Mouse (Mus musculus) embryonic facial prominence, embryonic 15.5 days (tissue): ENCODE measurements at regions not wholly inside any gene's neighbourhood (a gene's known extent, or its start where the extent isn't known, plus 50 kb on each side); places are given as distances from the start of the nearest gene placed in this dataset.

ENCODE experiments used
- ATAC-seq: fragments of 200-750 bp; cut with Nextera tagmentation; 2 replicates; pipeline ENCODE4 v1.8.0; 2017; ENCODE audit warnings: low read depth, moderate TSS enrichment; ENCODE audit not compliant: insufficient number of reproducible peaks, low FRiP score, low TSS enrichment
- H3K27ac ChIP-seq: fragments of 300-500 bp; sonication (generic); replicated peaks from 2 replicates; pipeline ENCODE4 v1.5.1; 2015; ENCODE audit warnings: mild to moderate bottlenecking, inconsistent platforms
- H3K27me3 ChIP-seq: fragments of 300-500 bp; sonication (generic); 2 replicates; pipeline ENCODE4 v1.6.1; 2015; ENCODE audit warnings: inconsistent platforms
- H3K36me3 ChIP-seq: fragments of 300-500 bp; sonication (generic); 2 replicates; pipeline ENCODE4 v1.6.1; 2015; ENCODE audit warnings: mild to moderate bottlenecking, inconsistent platforms
- H3K4me1 ChIP-seq: fragments of 300-500 bp; sonication (generic); 2 replicates; pipeline ENCODE4 v1.6.1; 2015; ENCODE audit warnings: inconsistent platforms
- H3K4me2 ChIP-seq: fragments of 300-500 bp; sonication (generic); replicated peaks from 2 replicates; pipeline ENCODE4 v1.6.1; 2015; ENCODE audit warnings: mild to moderate bottlenecking, inconsistent platforms
- H3K4me3 ChIP-seq: fragments of 300-500 bp; sonication (generic); replicated peaks from 2 replicates; pipeline ENCODE4 v1.5.1; 2015; ENCODE audit warnings: mild to moderate bottlenecking, inconsistent platforms
- H3K9ac ChIP-seq: fragments of 300-500 bp; sonication (generic); 2 replicates; pipeline ENCODE4 v1.6.1; 2015; ENCODE audit warnings: inconsistent platforms
- H3K9me3 ChIP-seq: fragments of 300-500 bp; sonication (generic); replicated peaks from 2 replicates; pipeline ENCODE4 v1.6.1; 2016; ENCODE audit warnings: inconsistent platforms
- WGBS: fragments of 180-500 bp; shearing (Covaris S2); methylation state at CpG from one replicate; pipeline ENCODE4 v1.1.7; 2015; 5-methylcytosine and 5-hydroxymethylcytosine counted together

- H3K36me3 ChIP-seq, result no peaks in the 10 kb centered on the region
- no peak overlapping the region for H3K9ac ChIP-seq
- no peak overlapping the region for H3K4me2 ChIP-seq
- peaks cover 16% of the 10 kb centered on the region for H3K27me3 ChIP-seq
- H3K4me1 ChIP-seq, result 0 out of 2 replicates have a peak, but pooled peaks cover 3% of the 10 kb centered on the region
- no peaks in the 10 kb centered on the region for H3K9me3 ChIP-seq
- WGBS, result 60% methylated on average over 8 of the region's 8 CpGs
- ATAC-seq, result no peak
- H3K4me3 ChIP-seq, result no peak overlapping the region
- no peak overlapping the region for H3K27ac ChIP-seq
Observed at GRCm38 (mm10) chr19:15033921-15034320, 436.1 kb upstream of the Tle4 start.

GRCm38 (mm10) chr19:15033396-15033795 is 435.5 kb upstream of the Tle4 start:
- no peak overlapping the region for H3K9ac ChIP-seq
- H3K4me3 ChIP-seq, result no peak overlapping the region
- ATAC-seq, result no peak
- peaks cover 16% of the 10 kb centered on the region for H3K27me3 ChIP-seq
- H3K9me3 ChIP-seq, result no peaks in the 10 kb centered on the region
- H3K4me2 ChIP-seq, result no peak overlapping the region
- no peak overlapping the region for H3K27ac ChIP-seq
- no peaks in the 10 kb centered on the region for H3K36me3 ChIP-seq
- WGBS, result 79% methylated on average over 5 of the region's 5 CpGs
- H3K4me1 ChIP-seq, result 0 out of 2 replicates have a peak, but pooled peaks cover 3% of the 10 kb centered on the region

- Histone ChIP-seq H3K4me2 (no peak overlapping the region), H3K9ac (no peak overlapping the region), H3K9me3 (no peaks in the 10 kb centered on the region), H3K27ac (no peak overlapping the region), H3K4me3 (no peak overlapping the region), H3K36me3 (no peaks in the 10 kb centered on the region), H3K27me3 (peaks cover 12% of the 10 kb centered on the region), H3K4me1 (0 out of 2 replicates have a peak, but pooled peaks cover 3% of the 10 kb centered on the region)
- ATAC-seq, result no peak
- 75% methylated on average over 9 of the region's 9 CpGs for WGBS
Observed at GRCm38 (mm10) chr19:15032297-15032947, 434.6 kb upstream of the Tle4 start.

- no peak for ATAC-seq
- peaks cover 12% of the 10 kb centered on the region for H3K27me3 ChIP-seq
- H3K36me3 ChIP-seq, result no peaks in the 10 kb centered on the region
- H3K9ac ChIP-seq, result no peak overlapping the region
- 0 out of 2 replicates have a peak, but pooled peaks cover 3% of the 10 kb centered on the region for H3K4me1 ChIP-seq
- H3K9me3 ChIP-seq, result no peaks in the 10 kb centered on the region
- H3K4me2 ChIP-seq, result no peak overlapping the region
- H3K4me3 ChIP-seq, result no peak overlapping the region
- no peak overlapping the region for H3K27ac ChIP-seq
Observed at GRCm38 (mm10) chr19:15031483-15031882, 433.6 kb upstream of the Tle4 start.

GRCm38 (mm10) chr19:15003596-15003995 is 405.7 kb upstream of the Tle4 start:
- Histone ChIP-seq H3K4me1 (no peaks in the 10 kb centered on the region), H3K27ac (no peak overlapping the region), H3K9ac (no peak overlapping the region), H3K36me3 (no peaks in the 10 kb centered on the region), H3K4me2 (no peak overlapping the region), H3K9me3 (no peaks in the 10 kb centered on the region), H3K27me3 (no peaks in the 10 kb centered on the region), H3K4me3 (no peak overlapping the region)
- 62% methylated on average over 3 of the region's 3 CpGs for WGBS
- ATAC-seq, result no peak

- H3K27me3 ChIP-seq, result no peaks in the 10 kb centered on the region
- H3K4me3 ChIP-seq, result no peak overlapping the region
- H3K9ac ChIP-seq, result no peak overlapping the region
- WGBS, result 58% methylated on average over 2 of the region's 2 CpGs
- H3K27ac ChIP-seq, result no peak overlapping the region
- no peak overlapping the region for H3K4me2 ChIP-seq
- ATAC-seq, result no peak
- no peaks in the 10 kb centered on the region for H3K9me3 ChIP-seq
- no peaks in the 10 kb centered on the region for H3K4me1 ChIP-seq
- H3K36me3 ChIP-seq, result no peaks in the 10 kb centered on the region
Observed at GRCm38 (mm10) chr19:14993344-14993743, 395.5 kb upstream of the Tle4 start.

- Histone ChIP-seq H3K4me2 (no peak overlapping the region), H3K9me3 (no peaks in the 10 kb centered on the region), H3K4me1 (no peaks in the 10 kb centered on the region), H3K27ac (no peak overlapping the region), H3K9ac (no peak overlapping the region), H3K36me3 (no peaks in the 10 kb centered on the region), H3K27me3 (no peaks in the 10 kb centered on the region), H3K4me3 (no peak overlapping the region)
- 13% methylated on average over 1 of the region's 1 CpGs for WGBS
- no peak for ATAC-seq
Observed at GRCm38 (mm10) chr19:14970161-14970560, 372.3 kb upstream of the Tle4 start.

GRCm38 (mm10) chr19:14968283-14968682 is 370.4 kb upstream of the Tle4 start:
- no peak overlapping the region for H3K4me2 ChIP-seq
- H3K36me3 ChIP-seq, result no peaks in the 10 kb centered on the region
- 43% methylated on average over 3 of the region's 3 CpGs for WGBS
- ATAC-seq, result no peak
- no peak overlapping the region for H3K9ac ChIP-seq
- no peak overlapping the region for H3K4me3 ChIP-seq
- no peaks in the 10 kb centered on the region for H3K27me3 ChIP-seq
- no peaks in the 10 kb centered on the region for H3K4me1 ChIP-seq
- no peak overlapping the region for H3K27ac ChIP-seq
- H3K9me3 ChIP-seq, result no peaks in the 10 kb centered on the region

- no peak overlapping the region for H3K9ac ChIP-seq
- H3K36me3 ChIP-seq, result no peaks in the 10 kb centered on the region
- no peaks in the 10 kb centered on the region for H3K4me1 ChIP-seq
- H3K4me3 ChIP-seq, result no peak overlapping the region
- H3K27me3 ChIP-seq, result no peaks in the 10 kb centered on the region; the same call in 1 of the 2 replicates
- H3K4me2 ChIP-seq, result no peak overlapping the region
- WGBS, result 95% methylated on average over 19 of the region's 19 CpGs
- no peak overlapping the region for H3K27ac ChIP-seq
- ATAC-seq, result no peak
- H3K9me3 ChIP-seq, result no peaks in the 10 kb centered on the region
Observed at GRCm38 (mm10) chr19:14957727-14958126, 359.9 kb upstream of the Tle4 start.

- 65% methylated on average over 10 of the region's 10 CpGs for WGBS
- Histone ChIP-seq H3K4me2 (no peak overlapping the region), H3K9ac (no peak overlapping the region), H3K27ac (no peak overlapping the region), H3K9me3 (no peaks in the 10 kb centered on the region), H3K4me1 (no peaks in the 10 kb centered on the region), H3K27me3 (no peaks in the 10 kb centered on the region; the same call in 1 of the 2 replicates), H3K36me3 (no peaks in the 10 kb centered on the region), H3K4me3 (no peak overlapping the region)
- ATAC-seq, result no peak
Observed at GRCm38 (mm10) chr19:14957154-14957553, 359.3 kb upstream of the Tle4 start.

GRCm38 (mm10) chr19:14956392-14956791 is 358.5 kb upstream of the Tle4 start:
- Histone ChIP-seq H3K4me2 (no peak overlapping the region), H3K9ac (no peak overlapping the region), H3K4me3 (no peak overlapping the region), H3K27me3 (no peaks in the 10 kb centered on the region; the same call in 1 of the 2 replicates), H3K27ac (no peak overlapping the region), H3K4me1 (no peaks in the 10 kb centered on the region), H3K36me3 (no peaks in the 10 kb centered on the region), H3K9me3 (no peaks in the 10 kb centered on the region)
- 24% methylated on average over 3 of the region's 3 CpGs for WGBS
- ATAC-seq, result no peak

GRCm38 (mm10) chr19:14955969-14956368 is 358.1 kb upstream of the Tle4 start:
- no peak for ATAC-seq
- H3K4me1 ChIP-seq, result no peaks in the 10 kb centered on the region
- H3K9ac ChIP-seq, result no peak overlapping the region
- WGBS, result 33% methylated on average over 3 of the region's 3 CpGs
- H3K36me3 ChIP-seq, result no peaks in the 10 kb centered on the region
- no peak overlapping the region for H3K4me3 ChIP-seq
- H3K27ac ChIP-seq, result no peak overlapping the region
- no peak overlapping the region for H3K4me2 ChIP-seq
- no peaks in the 10 kb centered on the region; the same call in 1 of the 2 replicates for H3K27me3 ChIP-seq
- no peaks in the 10 kb centered on the region for H3K9me3 ChIP-seq
